8 mouse cellular contexts compared by ENCODE assay signal in the genomic region with DNA sequence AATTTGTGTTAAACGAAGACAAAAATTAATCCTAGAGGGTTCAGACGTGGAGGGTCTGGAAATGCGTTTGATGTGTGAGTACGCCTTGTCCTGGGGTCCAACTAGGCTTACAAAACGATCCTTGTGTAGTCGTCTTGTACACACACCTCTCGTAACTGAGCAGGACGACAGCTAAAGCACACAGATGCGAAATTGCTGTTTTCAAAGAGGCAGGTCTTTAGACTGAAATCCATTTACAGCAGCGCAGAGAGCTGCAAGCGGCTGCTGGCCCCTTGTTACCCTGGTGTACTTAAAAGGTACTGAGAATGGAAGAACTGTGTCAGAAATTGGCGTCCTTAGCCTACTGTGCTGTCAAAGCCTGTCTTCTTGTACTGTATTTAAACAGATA. TPM values are rescaled to one million over a fixed set of nuclear protein-coding genes. Genes with fewer than 3 reads are reported as not detected.
DNase-seq lines count a peak whose midpoint lies in the region; ATAC-seq and TF ChIP-seq lines count a peak whose summit lies in the region.

No protein-coding gene starts in this region.

- peak; percentile 18 for ATAC-seq in Patski
- ATAC-seq in forebrain, postnatal 0 days: peak; percentile 19
- ATAC-seq in megakaryocyte, adult 5-6 weeks (ENCODE audit: poor library complexity, severe bottlenecking): 0 out of 2 replicates have a peak, but pooled peaks have one; percentile 22

- intact Hi-C loops in left cerebral cortex, postnatal 4 days (cut with DNase I): no loop called here

- no peaks in the 10 kb centered on the region for H3K36me3 ChIP-seq in forebrain, postnatal 0 days (ENCODE audit: insufficient read depth)

- in situ Hi-C loops in Patski (cut with MboI; ENCODE audit: low pct_unique_long_range_greater_than_20kb): loop anchor here (5.0 kb wide), 2 partner anchors 46 to 101 kb away; no protein-coding TSS in a partner anchor

- peak overlapping the region; percentile 82 for H3K9ac ChIP-seq in forebrain, postnatal 0 days

- POLR2A ChIA-PET in Patski (lab: Charles Lee): interaction anchor here (1.8 kb wide), 1 partner anchor 13 kb away, joined by 7 read pairs; no protein-coding TSS in a partner anchor

- TF ChIP-seq CTCF in layer of hippocampus, adult 2 months (conservative IDR thresholded peaks at IDR 0.05): peak; percentile 57
- no peak for TF ChIP-seq CTCF in Patski (IDR thresholded peaks at IDR 0.05)
- peak; percentile 32 for TF ChIP-seq CTCF in forebrain, postnatal 0 days (IDR thresholded peaks at IDR 0.05; ENCODE audit: low read depth)

- no peak for DNase-seq in layer of hippocampus, adult 2 months (ENCODE audit: low spot score in 2 of 2)
- no peak for DNase-seq in layer of hippocampus, postnatal 14 days (ENCODE audit: low spot score in 2 of 2)
- DNase-seq in Patski (ENCODE audit: low read depth, low spot score): no peak
- DNase-seq in forebrain, postnatal 0 days: peak; percentile 73
- DNase-seq in adrenal gland, postnatal 36 days: no peak
- no peak for DNase-seq in left cerebral cortex, postnatal 4 days
- DNase-seq in frontal cortex, postnatal 10 days (ENCODE audit: low spot score in 2 of 2): no peak

- no peaks in the 10 kb centered on the region for H3K9me3 ChIP-seq in forebrain, postnatal 0 days (ENCODE audit: low read length)

- peak overlapping the region; percentile 65 for H3K4me2 ChIP-seq in forebrain, postnatal 0 days (ENCODE audit: low read depth)

- peak overlapping the region; percentile 96 for H3K27ac ChIP-seq in layer of hippocampus, adult 2 months
- peak overlapping the region; percentile 90 for H3K27ac ChIP-seq in forebrain, postnatal 0 days (ENCODE audit: low read depth, low read length)

- WGBS in forebrain, postnatal 0 days: 1% methylated on average over 12 of the region's 12 CpGs

- no peaks in the 10 kb centered on the region for H3K27me3 ChIP-seq in Patski
- H3K27me3 ChIP-seq in forebrain, postnatal 0 days (ENCODE audit: insufficient read depth, low read length): peaks cover 14% of the 10 kb centered on the region

- peak overlapping the region; percentile 92 for H3K4me3 ChIP-seq in layer of hippocampus, adult 2 months
- H3K4me3 ChIP-seq in forebrain, postnatal 0 days (ENCODE audit: low read depth, low read length): peak overlapping the region; percentile 90

- peaks cover 19% of the 10 kb centered on the region for H3K4me1 ChIP-seq in forebrain, postnatal 0 days (ENCODE audit: insufficient read depth)

- CTCF ChIA-PET in Patski (lab: Charles Lee): interaction anchor here (0.6 to 2.1 kb wide), 14 partner anchors 7 to 170 kb away, joined by 3 to 8 read pairs (median 3); no protein-coding TSS in a partner anchor

RNA-seq across cellular contexts. Expression of a gene that starts 0.5 kb away (rescaled TPM):
- 100 to 1,000 TPM; 400 to 422 TPM for total RNA-seq in layer of hippocampus, adult 2 months (2021)
- 100 to 1,000 TPM; 358 to 382 TPM for total RNA-seq in layer of hippocampus, postnatal 14 days (2021)
- 121 TPM for polyA plus RNA-seq in Patski (2021)
- 97.3 and 126 TPM in 2 replicates for total RNA-seq in forebrain, postnatal 0 days (2014; rRNA removed)
- 132 and 152 TPM in 2 replicates for polyA plus RNA-seq in forebrain, postnatal 0 days (2015; fragmentation: Nextera tagmentation; extraction: Ambion mirVana)
- total RNA-seq in megakaryocyte, adult 5-6 weeks (2015): 30.6 and 38.8 TPM in 2 replicates
- 41.0 and 61.7 TPM in 2 replicates for total RNA-seq in megakaryocyte, adult 5-6 weeks (2017)
- total RNA-seq in adrenal gland, postnatal 36 days (2021): 100 to 1,000 TPM; 127 to 132 TPM
- total RNA-seq in left cerebral cortex, postnatal 4 days (2021): 100 to 1,000 TPM; 319 to 327 TPM

RNA-seq across cellular contexts. Expression of a gene that starts 10.0 kb away (rescaled TPM):
- total RNA-seq in layer of hippocampus, adult 2 months (2021): 10 to 100 TPM; 21.8 to 21.9 TPM
- 10 to 100 TPM; 20.4 to 21.1 TPM for total RNA-seq in layer of hippocampus, postnatal 14 days (2021)
- 5.9 TPM for polyA plus RNA-seq in Patski (2021)
- 17.0 and 17.5 TPM in 2 replicates for total RNA-seq in forebrain, postnatal 0 days (2014; rRNA removed)
- polyA plus RNA-seq in forebrain, postnatal 0 days (2015; fragmentation: Nextera tagmentation; extraction: Ambion mirVana): 13.9 and 18.3 TPM in 2 replicates
- not detected in 2 replicates for total RNA-seq in megakaryocyte, adult 5-6 weeks (2015)
- not detected in 2 replicates for total RNA-seq in megakaryocyte, adult 5-6 weeks (2017)
- under 1 TPM; 0.43 to 0.66 TPM for total RNA-seq in adrenal gland, postnatal 36 days (2021)
- 10 to 100 TPM; 13.3 to 16.9 TPM for total RNA-seq in left cerebral cortex, postnatal 4 days (2021)

RNA-seq across cellular contexts. Expression of a gene that starts 10.0 kb away (rescaled TPM):
- total RNA-seq in layer of hippocampus, adult 2 months (2021): 10 to 100 TPM; 25.0 to 32.0 TPM
- total RNA-seq in layer of hippocampus, postnatal 14 days (2021): 10 to 100 TPM; 24.4 to 26.0 TPM
- polyA plus RNA-seq in Patski (2021): 18.9 TPM
- total RNA-seq in forebrain, postnatal 0 days (2014; rRNA removed): 11.1 and 13.4 TPM in 2 replicates
- 19.7 and 24.1 TPM in 2 replicates for polyA plus RNA-seq in forebrain, postnatal 0 days (2015; fragmentation: Nextera tagmentation; extraction: Ambion mirVana)
- total RNA-seq in megakaryocyte, adult 5-6 weeks (2015): not detected in 2 replicates
- total RNA-seq in megakaryocyte, adult 5-6 weeks (2017): 0.88 TPM in 1 of 2 replicates, not detected in the other
- total RNA-seq in adrenal gland, postnatal 36 days (2021): 1 to 10 TPM; 1.8 to 3.1 TPM
- 10 to 100 TPM; 20.1 to 24.3 TPM for total RNA-seq in left cerebral cortex, postnatal 4 days (2021)

RNA-seq across cellular contexts. Expression of a gene that starts 31.0 kb away (rescaled TPM):
- total RNA-seq in layer of hippocampus, adult 2 months (2021): 10 to 100 TPM; 80.0 to 84.0 TPM
- total RNA-seq in layer of hippocampus, postnatal 14 days (2021): 10 to 100 TPM; 61.2 to 65.1 TPM
- polyA plus RNA-seq in Patski (2021): 16.3 TPM
- total RNA-seq in forebrain, postnatal 0 days (2014; rRNA removed): 17.1 and 19.4 TPM in 2 replicates
- polyA plus RNA-seq in forebrain, postnatal 0 days (2015; fragmentation: Nextera tagmentation; extraction: Ambion mirVana): 7.9 and 8.1 TPM in 2 replicates
- 0.52 and 0.67 TPM in 2 replicates for total RNA-seq in megakaryocyte, adult 5-6 weeks (2015)
- 0.29 and 1.2 TPM in 2 replicates for total RNA-seq in megakaryocyte, adult 5-6 weeks (2017)
- total RNA-seq in adrenal gland, postnatal 36 days (2021): 10 to 100 TPM in 1 of 2 experiments, 1 to 10 TPM in 1; 5.1 to 14.0 TPM
- 10 to 100 TPM; 12.3 to 15.2 TPM for total RNA-seq in left cerebral cortex, postnatal 4 days (2021)

RNA-seq across cellular contexts. Expression of a gene that starts 41.0 kb away (rescaled TPM):
- 10 to 100 TPM; 22.3 to 25.4 TPM for total RNA-seq in layer of hippocampus, adult 2 months (2021)
- 10 to 100 TPM; 24.1 TPM for total RNA-seq in layer of hippocampus, postnatal 14 days (2021)
- 46.4 TPM for polyA plus RNA-seq in Patski (2021)
- total RNA-seq in forebrain, postnatal 0 days (2014; rRNA removed): 40.1 and 44.5 TPM in 2 replicates
- 14.9 and 15.3 TPM in 2 replicates for polyA plus RNA-seq in forebrain, postnatal 0 days (2015; fragmentation: Nextera tagmentation; extraction: Ambion mirVana)
- total RNA-seq in megakaryocyte, adult 5-6 weeks (2015): 18.8 and 19.6 TPM in 2 replicates
- 26.0 and 36.2 TPM in 2 replicates for total RNA-seq in megakaryocyte, adult 5-6 weeks (2017)
- 10 to 100 TPM; 22.4 to 25.2 TPM for total RNA-seq in adrenal gland, postnatal 36 days (2021)
- total RNA-seq in left cerebral cortex, postnatal 4 days (2021): 10 to 100 TPM; 24.9 to 26.4 TPM

Comparison
In these comparisons a context has a peak if more than half of its experiments do, and no peak if none do; other contexts are left out.
1. RNA of a gene that starts 10.0 kb away (total RNA-seq): 21.8 to 21.9 TPM in layer of hippocampus, adult 2 months, 20.4 to 21.1 TPM in layer of hippocampus, postnatal 14 days, 17.0 to 17.5 TPM in forebrain, postnatal 0 days and 13.3 to 16.9 TPM in left cerebral cortex, postnatal 4 days; 0.43 to 0.66 TPM in adrenal gland, postnatal 36 days and not detected in megakaryocyte, adult 5-6 weeks; every median in the first group is over 4 times any median in the second.
2. Peak in every context shown above with its lines, with median percentiles within 50 percentile points of each other: ATAC-seq.